In the genomic region with DNA sequence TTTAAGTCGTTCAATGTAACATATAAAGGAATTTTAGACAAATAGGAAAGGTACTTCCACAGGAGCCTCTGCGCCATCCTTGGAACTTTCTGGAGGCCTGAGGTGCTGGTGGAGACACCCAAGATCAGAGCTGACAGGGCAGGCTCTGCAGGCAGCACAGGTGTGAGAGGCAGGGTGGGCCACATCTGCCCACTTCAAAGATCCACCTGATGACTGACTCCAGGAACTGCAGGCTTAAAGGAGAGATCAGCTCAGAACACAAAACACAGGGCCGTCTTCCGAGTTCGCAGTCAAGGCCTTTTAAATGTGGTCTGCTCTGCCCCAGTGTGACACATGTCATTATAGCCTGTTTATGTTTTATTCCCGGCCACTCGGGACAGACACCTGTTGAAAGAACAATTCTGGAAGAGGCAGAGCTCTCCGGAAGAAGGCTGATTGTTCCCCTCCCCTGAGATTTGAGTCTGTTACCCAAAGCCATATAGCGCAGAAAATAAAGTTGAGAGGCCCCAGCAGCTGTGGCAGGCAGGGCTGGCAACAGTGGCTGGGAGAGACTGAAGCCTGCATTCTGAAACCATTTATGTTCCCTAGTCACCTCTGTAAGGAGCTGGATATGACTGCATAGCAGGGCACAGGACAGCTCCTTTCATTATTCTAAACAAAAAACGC, we compare ENCODE assay signal across 20 mouse cellular contexts.
DNase-seq lines count a peak whose midpoint lies in the region; ATAC-seq lines count a peak whose summit lies in the region.
"Had no signal": no experiment of that assay in that cellular context is flagged by ENCODE, and none has a peak within 500 bp of the region (broad histone marks: within the 10 kb centered on the region; RNA-seq: fewer than 3 reads in every experiment).

No protein-coding gene starts in this region.

- peaks cover 4% of the 10 kb centered on the region; the same call in 1 of the 2 replicates for H3K27me3 ChIP-seq in limb, embryonic 12.5 days
- no peaks in the 10 kb centered on the region; the same call in 1 of the 2 replicates for H3K27me3 ChIP-seq in limb, embryonic 10.5 days (ENCODE audit: low read depth, poor library complexity, severe bottlenecking)
- no peaks in the 10 kb centered on the region for H3K27me3 ChIP-seq in limb, embryonic 15.5 days
- H3K27me3 ChIP-seq: heart, embryonic 12.5 days; intestine, embryonic 15.5 days; liver, embryonic 13.5 days; midbrain, embryonic 13.5 days; neural tube, embryonic 13.5 days had no signal

- no peak overlapping the region for H3K4me3 ChIP-seq in limb, embryonic 12.5 days (replicated peaks)
- H3K4me3 ChIP-seq in limb, embryonic 10.5 days: no peak overlapping the region
- H3K4me3 ChIP-seq in limb, embryonic 15.5 days: no peak overlapping the region
- H3K4me3 ChIP-seq: heart, adult 2 months; heart, embryonic 12.5 days; intestine, embryonic 15.5 days; liver, embryonic 13.5 days; midbrain, embryonic 13.5 days; neural tube, embryonic 13.5 days had no signal

- peak; percentile 24; the same call in 1 of the 2 replicates for ATAC-seq in limb, embryonic 12.5 days (ENCODE audit: insufficient number of reproducible peaks, insufficient read depth, low FRiP score, low TSS enrichment, low read depth)
- ATAC-seq in limb, embryonic 15.5 days (ENCODE audit: insufficient number of reproducible peaks, low FRiP score, low TSS enrichment, low read depth): no peak
- ATAC-seq: forebrain, postnatal 0 days; hindbrain, postnatal 0 days; intestine, embryonic 15.5 days; midbrain, embryonic 13.5 days had no signal

- no peaks in the 10 kb centered on the region for H3K9me3 ChIP-seq in limb, embryonic 12.5 days
- no peaks in the 10 kb centered on the region for H3K9me3 ChIP-seq in limb, embryonic 10.5 days (replicated peaks)
- no peaks in the 10 kb centered on the region for H3K9me3 ChIP-seq in limb, embryonic 15.5 days
- H3K9me3 ChIP-seq: heart, embryonic 12.5 days; intestine, embryonic 15.5 days; liver, embryonic 13.5 days; midbrain, embryonic 13.5 days; neural tube, embryonic 13.5 days had no signal

- DNase-seq in limb, embryonic 10.5 days (ENCODE audit: low spot score): no peak
- peak; percentile 61 for DNase-seq in thymus, postnatal 14 days
- DNase-seq in urinary bladder, postnatal 14 days (ENCODE audit: low spot score): no peak
- DNase-seq in cerebellum, adult 11 months: no peak
- no peak for DNase-seq in gastrocnemius, postnatal 10 days
- DNase-seq: B cell, adult 2 months; gastrocnemius, postnatal 36 days; kidney, adult 8-10 months; liver, embryonic 13.5 days; lung, adult 18-20 months had no signal

- H3K36me3 ChIP-seq in limb, embryonic 12.5 days: no peaks in the 10 kb centered on the region
- no peaks in the 10 kb centered on the region for H3K36me3 ChIP-seq in limb, embryonic 10.5 days
- H3K36me3 ChIP-seq in limb, embryonic 15.5 days: no peaks in the 10 kb centered on the region
- H3K36me3 ChIP-seq: heart, embryonic 12.5 days; intestine, embryonic 15.5 days; liver, embryonic 13.5 days; midbrain, embryonic 13.5 days; neural tube, embryonic 13.5 days had no signal

- WGBS in limb, embryonic 12.5 days: 46% methylated on average over 10 of the region's 10 CpGs
- WGBS in limb, embryonic 10.5 days: 76% methylated on average over 10 of the region's 10 CpGs
- WGBS in limb, embryonic 15.5 days: 55% methylated on average over 10 of the region's 10 CpGs

- no peak overlapping the region for H3K27ac ChIP-seq in limb, embryonic 12.5 days
- H3K27ac ChIP-seq in limb, embryonic 10.5 days: no peak overlapping the region
- H3K27ac ChIP-seq in limb, embryonic 15.5 days: 0 out of 2 replicates have a peak overlapping the region, but pooled peaks have one; percentile 17
- H3K27ac ChIP-seq: heart, adult 2 months; hindbrain, postnatal 0 days; intestine, embryonic 15.5 days; kidney, postnatal 0 days; liver, embryonic 13.5 days; midbrain, embryonic 13.5 days; neural tube, embryonic 13.5 days had no signal

- no peak overlapping the region for H3K9ac ChIP-seq in limb, embryonic 12.5 days (replicated peaks)
- no peak overlapping the region for H3K9ac ChIP-seq in limb, embryonic 15.5 days
- H3K9ac ChIP-seq: forebrain, postnatal 0 days; heart, embryonic 12.5 days; intestine, embryonic 15.5 days; liver, embryonic 13.5 days; midbrain, embryonic 13.5 days; neural tube, embryonic 13.5 days had no signal

- H3K4me2 ChIP-seq in limb, embryonic 12.5 days: no peak overlapping the region
- no peak overlapping the region for H3K4me2 ChIP-seq in limb, embryonic 15.5 days
- H3K4me2 ChIP-seq: heart, embryonic 12.5 days; intestine, embryonic 15.5 days; liver, embryonic 13.5 days; midbrain, embryonic 13.5 days; neural tube, embryonic 13.5 days had no signal

- peaks cover 37% of the 10 kb centered on the region for H3K4me1 ChIP-seq in limb, embryonic 12.5 days (replicated peaks)
- H3K4me1 ChIP-seq in limb, embryonic 10.5 days: peaks cover 46% of the 10 kb centered on the region
- peaks cover 25% of the 10 kb centered on the region for H3K4me1 ChIP-seq in limb, embryonic 15.5 days
- H3K4me1 ChIP-seq: liver, embryonic 13.5 days had no signal
